Mouse (Mus musculus): ENCODE data around the gene Polr3h. TPM values are rescaled to one million over a fixed set of nuclear protein-coding genes. Genes with fewer than 3 reads are reported as not detected.
A peak's percentile ranks its signal among the peaks of the same experiment; 100 is the strongest.
"Not testable (repeated sequence)": the region's sequence is repeated elsewhere in the genome, so short reads cannot be mapped to it uniquely, and the experiment has no call there.

Polr3h gene
- 10 to 100 TPM; 50.1 to 56.8 TPM for total RNA-seq (2021)
- long read RNA-seq, experiment 1, transcript Polr3h-206 (6 exons, 1,290 nt) = minor isoform, 27 of 100 reads
- long read RNA-seq, experiment 1, transcript Polr3h-201 (6 exons, 2,542 nt) = major isoform, 56 of 100 reads
- long read RNA-seq, experiment 1, partial matches to known transcripts = 2 of 100 reads
- long read RNA-seq, experiment 1, other reads (novel, unspliced or antisense) = 15 of 100 reads
- long read RNA-seq, experiment 2, transcript Polr3h-201 (6 exons, 2,542 nt) = major isoform, 51 of 84 reads
- long read RNA-seq, experiment 2, transcript Polr3h-206 (6 exons, 1,290 nt) = minor isoform, 21 of 84 reads
- long read RNA-seq, experiment 2, partial matches to known transcripts = 2 of 84 reads
- long read RNA-seq, experiment 2, other reads (novel, unspliced or antisense) = 10 of 84 reads

GRCm38 (mm10) chr15:81925760-81926445, at the start of gene Polr3h:
Gene Polr3h (minus strand): TSS chr15:81926240.
- Histone ChIP-seq H3K27ac (peak within 1 kb of the TSS; percentile 74), H3K4me3 (peak within 1 kb of the TSS; percentile 83)
- DNase-seq (ENCODE audit: extremely low spot score in 1 of 2, low spot score in 2 of 2) = peak; percentile 90 to 95
- intact Hi-C loops (cut with DNase I) = no loop called here
- TF ChIP-seq CTCF (IDR thresholded peaks at IDR 0.05) = no peak

- not testable (repeated sequence) for H3K27ac ChIP-seq
These were observed 49.1 kb upstream of the Polr3h start for GRCm38 (mm10) chr15:81975156-81975555.

GRCm38 (mm10) chr15:81970498-81970897, 44.5 kb upstream of the Polr3h start:
- H3K4me3 ChIP-seq; H3K27ac ChIP-seq; DNase-seq (ENCODE audit: extremely low spot score in 1 of 2, low spot score in 2 of 2); intact Hi-C loops (cut with DNase I): not testable (repeated sequence)

More at GRCm38 (mm10) chr15:81975156-81975555, 49.1 kb upstream of the Polr3h start:
- intact Hi-C loops (cut with DNase I); H3K4me3 ChIP-seq; DNase-seq (ENCODE audit: extremely low spot score in 1 of 2, low spot score in 2 of 2): not testable (repeated sequence)

- H3K27ac ChIP-seq; intact Hi-C loops (cut with DNase I); DNase-seq (ENCODE audit: extremely low spot score in 1 of 2, low spot score in 2 of 2); H3K4me3 ChIP-seq: not testable (repeated sequence)
These were observed 43.6 kb upstream of the Polr3h start for GRCm38 (mm10) chr15:81969635-81970034.

- DNase-seq (ENCODE audit: extremely low spot score in 1 of 2, low spot score in 2 of 2) = no peak
- TF ChIP-seq CTCF (IDR thresholded peaks at IDR 0.05) = no peak
- intact Hi-C loops (cut with DNase I) = no loop called here
These were observed 43.1 kb upstream of the Polr3h start for GRCm38 (mm10) chr15:81969173-81969572.

GRCm38 (mm10) chr15:81968447-81968846, 42.4 kb upstream of the Polr3h start:
- DNase-seq (ENCODE audit: extremely low spot score in 1 of 2, low spot score in 2 of 2) = no peak
- intact Hi-C loops (cut with DNase I) = no loop called here
- Histone ChIP-seq H3K4me3 (no peak overlapping the region), H3K27ac (no peak overlapping the region)
- no peak for TF ChIP-seq CTCF (IDR thresholded peaks at IDR 0.05)

More at GRCm38 (mm10) chr15:81969173-81969572, 43.1 kb upstream of the Polr3h start:
- no peak overlapping the region for H3K27ac ChIP-seq
- H3K4me3 ChIP-seq = no peak overlapping the region

GRCm38 (mm10) chr15:81967821-81968220, 41.8 kb upstream of the Polr3h start:
- H3K27ac ChIP-seq = no peak overlapping the region
- TF ChIP-seq CTCF (IDR thresholded peaks at IDR 0.05) = no peak
- DNase-seq (ENCODE audit: extremely low spot score in 1 of 2, low spot score in 2 of 2) = no peak
- intact Hi-C loops (cut with DNase I) = no loop called here
- H3K4me3 ChIP-seq = no peak overlapping the region

GRCm38 (mm10) chr15:81966062-81966829, 40.2 kb upstream of the Polr3h start:
- Histone ChIP-seq H3K27ac (no peak overlapping the region), H3K4me3 (no peak overlapping the region)
- intact Hi-C loops (cut with DNase I) = no loop called here
- no peak for DNase-seq (ENCODE audit: extremely low spot score in 1 of 2, low spot score in 2 of 2)
- TF ChIP-seq CTCF (IDR thresholded peaks at IDR 0.05) = no peak

GRCm38 (mm10) chr15:81964980-81965545, 39.0 kb upstream of the Polr3h start:
- Histone ChIP-seq H3K4me3 (no peak overlapping the region), H3K27ac (no peak overlapping the region)
- DNase-seq (ENCODE audit: extremely low spot score in 1 of 2, low spot score in 2 of 2) = no peak
- intact Hi-C loops (cut with DNase I) = no loop called here
- no peak for TF ChIP-seq CTCF (IDR thresholded peaks at IDR 0.05)

GRCm38 (mm10) chr15:81964262-81964661, 38.2 kb upstream of the Polr3h start:
- Histone ChIP-seq H3K27ac (no peak overlapping the region), H3K4me3 (no peak overlapping the region)
- no peak for TF ChIP-seq CTCF (IDR thresholded peaks at IDR 0.05)
- intact Hi-C loops (cut with DNase I) = no loop called here
- DNase-seq (ENCODE audit: extremely low spot score in 1 of 2, low spot score in 2 of 2) = no peak

- intact Hi-C loops (cut with DNase I) = no loop called here
- TF ChIP-seq CTCF (IDR thresholded peaks at IDR 0.05) = no peak
These were observed 35.0 kb upstream of the Polr3h start for GRCm38 (mm10) chr15:81961078-81961451.

More at GRCm38 (mm10) chr15:81961078-81961451, 35.0 kb upstream of the Polr3h start:
- Histone ChIP-seq H3K4me3 (peak overlapping the region; percentile 96), H3K27ac (peak overlapping the region; percentile 53; the same call in 1 of the 2 replicates)
- DNase-seq (ENCODE audit: extremely low spot score in 1 of 2, low spot score in 2 of 2) = no peak
